Mouse (Mus musculus): ENCODE data around the gene Pip5k1b.

Gene Pip5k1b

GRCm38 (mm10) chr19:24416975-24417658 lies 138.6 kb downstream of the Pip5k1b start:
- no peak for DNase-seq (ENCODE audit: low spot score in 2 of 2)

- DNase-seq (ENCODE audit: low spot score in 2 of 2), result no peak
These were observed 139.7 kb downstream of the Pip5k1b start for GRCm38 (mm10) chr19:24415778-24416621.

- DNase-seq (ENCODE audit: low spot score in 2 of 2), result no peak
These were observed 146.7 kb downstream of the Pip5k1b start for GRCm38 (mm10) chr19:24408863-24409564.

- DNase-seq (ENCODE audit: low spot score in 2 of 2), result no peak
These were observed 151.0 kb downstream of the Pip5k1b start for GRCm38 (mm10) chr19:24404716-24405115.

GRCm38 (mm10) chr19:24403245-24403644 lies 152.4 kb downstream of the Pip5k1b start:
- no peak for DNase-seq (ENCODE audit: low spot score in 2 of 2)

- DNase-seq (ENCODE audit: low spot score in 2 of 2), result no peak
These were observed 161.8 kb downstream of the Pip5k1b start for GRCm38 (mm10) chr19:24393920-24394319.

- no peak for DNase-seq (ENCODE audit: low spot score in 2 of 2)
These were observed 164.0 kb downstream of the Pip5k1b start for GRCm38 (mm10) chr19:24391519-24392251.

GRCm38 (mm10) chr19:24386956-24387865 lies 168.5 kb downstream of the Pip5k1b start:
- DNase-seq (ENCODE audit: low spot score in 2 of 2), result no peak

GRCm38 (mm10) chr19:24378470-24378869 lies 177.2 kb downstream of the Pip5k1b start:
- no peak for DNase-seq (ENCODE audit: low spot score in 2 of 2)

- no peak for DNase-seq (ENCODE audit: low spot score in 2 of 2)
These were observed 183.7 kb downstream of the Pip5k1b start for GRCm38 (mm10) chr19:24371763-24372640.

GRCm38 (mm10) chr19:24368419-24368818 lies 187.3 kb downstream of the Pip5k1b start:
- no peak for DNase-seq (ENCODE audit: low spot score in 2 of 2)

- DNase-seq (ENCODE audit: low spot score in 2 of 2), result no peak
These were observed 187.9 kb downstream of the Pip5k1b start for GRCm38 (mm10) chr19:24367722-24368121.

- no peak for DNase-seq (ENCODE audit: low spot score in 2 of 2)
These were observed 188.9 kb downstream of the Pip5k1b start for GRCm38 (mm10) chr19:24366747-24367146.

GRCm38 (mm10) chr19:24362626-24363321 lies 192.9 kb downstream of the Pip5k1b start:
- no peak for DNase-seq (ENCODE audit: low spot score in 2 of 2)

- DNase-seq (ENCODE audit: low spot score in 2 of 2), result no peak
These were observed 196.4 kb downstream of the Pip5k1b start for GRCm38 (mm10) chr19:24359270-24359669.

GRCm38 (mm10) chr19:24352298-24352959 lies 203.2 kb downstream of the Pip5k1b start:
- DNase-seq (ENCODE audit: low spot score in 2 of 2), result no peak

GRCm38 (mm10) chr19:24344501-24344900 lies 211.2 kb downstream of the Pip5k1b start:
- DNase-seq (ENCODE audit: low spot score in 2 of 2), result no peak

- DNase-seq (ENCODE audit: low spot score in 2 of 2), result no peak
These were observed 212.9 kb downstream of the Pip5k1b start for GRCm38 (mm10) chr19:24342786-24343185.

Data from frontal cortex, postnatal 14 days (tissue).